ENCODE assay signal across 7 mouse cellular contexts in genomic region chr3:101404620-101405415, GRCm38 (mm10). TPM values are rescaled to one million over a fixed set of nuclear protein-coding genes. Genes with fewer than 3 reads are reported as not detected.
DNase-seq lines count a peak whose midpoint lies in the region; ATAC-seq and TF ChIP-seq lines count a peak whose summit lies in the region.

No protein-coding gene starts in this region.

- DNase-seq in left cerebral cortex, postnatal 10 days (ENCODE audit: extremely low spot score in 1 of 2, low spot score in 2 of 2), result peak; percentile 44 to 57
- DNase-seq in left cerebral cortex, adult 9 months (ENCODE audit: low spot score in 2 of 2), result no peak
- peak; percentile 69 for DNase-seq in cerebellum, adult 9-11 months
- peak; percentile 89 for DNase-seq in midbrain, postnatal 0 days (ENCODE audit: low spot score)
- no peak for DNase-seq in kidney, postnatal 25 days

- peak; percentile 59 for ATAC-seq in hindbrain, embryonic 13.5 days (ENCODE audit: low FRiP score)
- ATAC-seq in midbrain, postnatal 0 days (ENCODE audit: low FRiP score), result peak; percentile 78
- ATAC-seq in erythroblast, adult 5-6 weeks (replicated peaks; ENCODE audit: low FRiP score, poor library complexity, severe bottlenecking), result no peak

- 49% methylated on average over 13 of the region's 13 CpGs for WGBS in hindbrain, embryonic 13.5 days
- WGBS in midbrain, postnatal 0 days, result 62% methylated on average over 13 of the region's 13 CpGs

- H3K4me1 ChIP-seq in hindbrain, embryonic 13.5 days (replicated peaks), result peaks cover 64% of the 10 kb centered on the region
- peaks cover 9% of the 10 kb centered on the region for H3K4me1 ChIP-seq in midbrain, postnatal 0 days (ENCODE audit: insufficient read depth, low read length)

- H3K9me3 ChIP-seq in hindbrain, embryonic 13.5 days, result no peaks in the 10 kb centered on the region
- H3K9me3 ChIP-seq in midbrain, postnatal 0 days (ENCODE audit: low read length), result no peaks in the 10 kb centered on the region

- peak overlapping the region; percentile 71 for H3K27ac ChIP-seq in hindbrain, embryonic 13.5 days
- peak overlapping the region; percentile 32; the same call in 1 of the 2 replicates for H3K27ac ChIP-seq in midbrain, postnatal 0 days (ENCODE audit: low read depth, low read length)

- no peak for TF ChIP-seq CTCF in midbrain, postnatal 0 days (IDR thresholded peaks at IDR 0.05)

- no peak overlapping the region for H3K9ac ChIP-seq in hindbrain, embryonic 13.5 days
- H3K9ac ChIP-seq in midbrain, postnatal 0 days (replicated peaks; ENCODE audit: low read length, poor library complexity, severe bottlenecking), result no peak overlapping the region

- no peaks in the 10 kb centered on the region for H3K27me3 ChIP-seq in hindbrain, embryonic 13.5 days
- no peaks in the 10 kb centered on the region for H3K27me3 ChIP-seq in midbrain, postnatal 0 days (ENCODE audit: insufficient read depth, low read length)

- intact Hi-C loops in left cerebral cortex, postnatal 10 days (cut with DNase I), result no loop called here

- no peak overlapping the region for H3K4me3 ChIP-seq in hindbrain, embryonic 13.5 days
- no peak overlapping the region for H3K4me3 ChIP-seq in midbrain, postnatal 0 days (ENCODE audit: low read depth, low read length)

- no peak overlapping the region for H3K4me2 ChIP-seq in hindbrain, embryonic 13.5 days
- no peak overlapping the region for H3K4me2 ChIP-seq in midbrain, postnatal 0 days (ENCODE audit: low read depth, low read length, poor library complexity, severe bottlenecking)

- H3K36me3 ChIP-seq in hindbrain, embryonic 13.5 days, result no peaks in the 10 kb centered on the region
- no peaks in the 10 kb centered on the region for H3K36me3 ChIP-seq in midbrain, postnatal 0 days (ENCODE audit: insufficient read depth, low read length)

RNA-seq across cellular contexts. Expression of gene Igsf3, which starts 27.9 kb away (rescaled TPM):
- 10 to 100 TPM; 44.7 to 46.6 TPM for total RNA-seq in left cerebral cortex, postnatal 10 days (2021)
- polyA plus RNA-seq in hindbrain, embryonic 13.5 days (2015; fragmentation: Nextera tagmentation; extraction: Ambion mirVana), result 81.4 and 87.9 TPM in 2 replicates
- 102 and 104 TPM in 2 replicates for total RNA-seq in midbrain, postnatal 0 days (2014; rRNA removed)
- 84.2 and 84.9 TPM in 2 replicates for polyA plus RNA-seq in midbrain, postnatal 0 days (2015; fragmentation: Nextera tagmentation; extraction: Ambion mirVana)
- 0.84 and 0.96 TPM in 2 replicates for total RNA-seq in erythroblast, adult 5-6 weeks (2015; ENCODE audit: low replicate concordance)
- total RNA-seq in erythroblast, adult 5-6 weeks (2017; ENCODE audit: low replicate concordance), result 1.4 and 2.8 TPM in 2 replicates

Comparison
In these comparisons a context has a peak if more than half of its experiments do, and no peak if none do; other contexts are left out.
1. DNase-seq: peak in left cerebral cortex, postnatal 10 days (2 of 2), cerebellum, adult 9-11 months (single experiment) and midbrain, postnatal 0 days (single experiment); none in left cerebral cortex, adult 9 months (0 of 2) and kidney, postnatal 25 days (0 of 2).
2. RNA of gene Igsf3, which starts 27.9 kb away (total RNA-seq): 102 to 104 TPM in midbrain, postnatal 0 days and 44.7 to 46.6 TPM in left cerebral cortex, postnatal 10 days; 0.84 to 2.8 TPM in erythroblast, adult 5-6 weeks; every median in the first group is over 10 times any median in the second.